Mouse (Mus musculus): ENCODE data around the gene Rhbdd1.

The Rhbdd1 gene

DNA sequence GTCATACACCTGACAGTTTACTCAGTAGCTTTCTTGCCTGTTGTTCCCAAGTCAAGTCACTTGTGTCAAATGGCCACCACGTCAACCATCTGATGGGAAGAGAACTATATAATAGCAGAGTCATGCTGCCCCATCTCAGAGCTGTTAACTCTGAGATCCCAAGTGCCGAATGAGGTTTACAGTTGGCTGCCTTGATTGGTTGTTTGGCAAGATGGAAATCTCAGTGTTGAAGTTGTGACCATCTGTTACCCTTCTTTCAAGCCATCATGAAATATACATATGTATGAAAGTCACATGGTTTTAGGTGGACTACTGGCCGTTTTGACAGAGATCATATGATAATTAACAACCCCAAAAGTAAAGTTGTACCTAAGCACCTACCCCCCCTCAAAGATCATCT, 121.0 kb downstream of the Rhbdd1 start:
- no peak for DNase-seq

DNA sequence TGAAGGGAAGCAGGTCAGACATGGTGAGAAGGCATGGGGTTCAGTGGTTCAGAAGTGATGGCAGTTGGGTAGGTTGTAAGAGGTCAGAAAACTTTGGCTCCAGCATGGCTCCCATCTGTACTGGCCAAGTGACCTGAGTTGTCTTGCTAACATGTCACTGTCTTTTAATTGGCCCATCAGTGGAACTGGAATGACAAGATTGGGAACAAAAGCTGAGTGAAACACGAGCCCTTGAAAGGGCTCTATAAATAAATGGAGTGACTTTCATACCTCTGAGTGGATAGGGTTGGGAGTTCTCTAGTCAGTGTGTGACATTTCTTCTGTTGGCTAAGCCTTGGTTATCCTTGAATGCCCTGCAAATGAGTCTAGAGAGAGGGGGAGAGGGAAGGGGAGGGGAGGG, 123.9 kb downstream of the Rhbdd1 start:
- no peak for DNase-seq

DNA sequence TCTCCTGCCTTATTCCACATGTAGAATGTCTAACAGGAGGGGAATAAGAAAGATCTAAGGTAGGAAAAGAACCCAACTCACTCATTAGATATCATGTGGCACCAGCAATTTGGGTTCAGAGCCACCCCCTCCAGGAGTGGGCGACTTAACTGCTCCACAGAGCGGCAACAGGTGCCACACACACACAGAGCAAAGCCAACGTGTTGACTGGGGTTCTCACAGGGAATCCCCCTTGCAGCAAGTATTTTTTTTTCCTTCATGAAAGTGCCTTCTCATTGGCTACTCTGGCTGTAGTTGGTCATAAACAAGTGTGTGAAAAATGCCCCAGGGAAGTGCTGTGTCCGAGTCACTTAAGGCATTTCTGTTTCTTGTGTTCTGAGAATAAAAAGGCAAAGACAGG, 127.3 kb downstream of the Rhbdd1 start:
- no peak for DNase-seq

DNA sequence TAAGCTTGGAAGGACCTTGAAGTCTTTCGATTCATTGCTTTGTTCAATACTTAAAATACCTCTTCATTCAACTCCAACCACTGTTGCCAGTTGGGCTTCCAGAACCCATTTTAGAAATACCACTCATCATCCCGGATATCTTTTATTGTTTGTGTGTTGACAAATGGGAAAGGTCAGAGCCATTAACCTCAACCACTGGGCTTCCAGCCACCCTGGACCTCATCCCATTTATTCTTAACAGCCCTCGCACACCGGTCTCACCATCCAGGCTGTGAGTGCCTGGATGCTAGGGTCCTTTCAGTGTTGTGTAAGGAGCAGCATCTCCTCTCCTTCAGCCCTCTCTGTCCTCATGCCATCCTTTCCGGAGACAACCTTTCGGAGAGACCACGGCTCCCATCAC, 129.8 kb downstream of the Rhbdd1 start:
- DNase-seq = no peak

DNA sequence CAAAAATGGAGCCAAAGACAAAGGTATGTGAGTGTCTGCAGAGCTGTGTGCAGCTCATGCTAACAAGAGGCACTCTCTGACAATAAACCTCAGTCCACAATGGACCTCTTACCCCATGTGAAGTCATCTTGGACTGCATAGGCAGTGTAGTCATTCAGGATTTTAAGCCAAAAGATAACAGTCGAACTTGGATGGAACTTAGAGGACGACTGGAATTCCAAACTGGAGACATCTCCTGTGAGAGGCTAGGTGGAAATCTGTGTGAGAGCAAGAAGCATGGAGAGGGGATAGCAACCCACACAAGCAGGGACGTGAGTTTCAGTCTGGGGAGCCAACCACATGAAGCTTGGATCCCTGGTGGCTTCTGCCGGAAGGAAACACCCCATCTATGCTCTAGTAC, 133.6 kb downstream of the Rhbdd1 start:
- DNase-seq = no peak

DNA sequence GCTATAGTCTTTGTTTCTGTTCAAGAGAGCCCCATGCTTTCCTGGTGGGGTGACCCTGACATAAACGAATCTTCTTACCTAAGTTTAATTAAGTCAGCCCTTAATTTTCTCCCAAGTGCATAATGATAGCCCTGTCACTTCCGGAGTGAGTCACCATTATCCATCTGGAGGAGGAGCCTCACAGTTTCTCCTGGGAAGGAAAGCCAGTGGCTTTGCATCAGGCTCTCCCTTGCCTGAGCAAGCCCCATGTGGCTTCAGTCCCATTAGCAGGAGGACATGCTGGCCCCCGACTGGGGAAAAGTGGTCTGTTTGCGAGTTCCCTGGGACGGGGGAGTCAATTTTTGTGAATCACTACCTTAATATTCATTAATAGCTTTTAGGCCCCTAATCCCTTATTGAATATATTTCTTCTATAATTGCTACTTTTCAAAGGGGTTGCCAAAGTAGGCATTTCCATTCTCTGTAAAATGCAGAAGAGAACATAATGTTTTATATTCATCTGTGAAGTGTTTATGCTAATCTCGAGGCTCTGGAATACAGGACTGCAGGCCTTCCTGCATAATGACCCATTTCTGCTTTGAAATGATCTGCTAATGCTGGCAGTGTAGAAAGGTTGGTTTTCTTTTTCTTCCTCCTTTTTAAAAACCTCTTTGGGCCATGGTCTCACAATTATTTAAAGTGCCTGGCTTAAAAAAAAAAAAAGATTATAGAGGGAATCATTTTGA, 135.8 kb downstream of the Rhbdd1 start:
- DNase-seq = no peak

DNA sequence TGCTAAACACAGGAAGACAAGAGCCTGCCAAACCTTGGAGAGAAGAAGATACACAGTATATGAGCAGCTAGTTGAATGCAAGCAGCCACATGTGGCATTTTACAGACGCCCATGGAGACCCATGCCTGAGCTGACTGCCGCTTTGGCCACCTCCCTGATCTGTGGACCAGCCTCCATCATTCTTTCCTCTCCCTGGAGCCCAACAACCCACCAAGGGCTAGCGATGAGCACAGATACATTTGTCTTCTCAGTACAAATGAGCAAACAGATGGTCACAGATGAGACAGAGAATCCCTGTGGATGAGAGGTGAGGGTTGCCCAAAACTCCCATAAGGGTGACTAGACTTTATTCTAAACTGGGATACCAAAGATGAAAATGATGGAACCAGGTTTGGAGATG, 137.8 kb downstream of the Rhbdd1 start:
- DNase-seq = peak; percentile 45

DNA sequence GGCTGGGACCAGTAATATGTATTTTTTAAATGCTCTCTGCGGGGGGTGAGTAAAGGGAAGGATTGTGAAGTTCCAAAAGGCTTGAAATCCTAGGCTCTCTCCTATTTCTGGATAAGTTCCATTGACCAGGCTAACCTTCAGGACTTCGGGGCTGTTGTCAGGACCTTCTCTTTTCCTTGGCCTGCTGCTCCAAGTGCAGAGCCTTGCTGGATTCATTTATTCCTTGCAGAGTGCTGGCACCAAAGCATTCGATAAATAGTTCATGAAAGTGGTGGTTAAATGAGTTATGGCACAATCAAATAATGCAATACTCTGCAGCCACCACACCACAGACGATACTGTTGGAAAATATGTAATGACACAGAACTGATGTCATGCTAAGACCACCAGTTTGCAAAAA, 143.1 kb downstream of the Rhbdd1 start:
- no peak for DNase-seq

DNA sequence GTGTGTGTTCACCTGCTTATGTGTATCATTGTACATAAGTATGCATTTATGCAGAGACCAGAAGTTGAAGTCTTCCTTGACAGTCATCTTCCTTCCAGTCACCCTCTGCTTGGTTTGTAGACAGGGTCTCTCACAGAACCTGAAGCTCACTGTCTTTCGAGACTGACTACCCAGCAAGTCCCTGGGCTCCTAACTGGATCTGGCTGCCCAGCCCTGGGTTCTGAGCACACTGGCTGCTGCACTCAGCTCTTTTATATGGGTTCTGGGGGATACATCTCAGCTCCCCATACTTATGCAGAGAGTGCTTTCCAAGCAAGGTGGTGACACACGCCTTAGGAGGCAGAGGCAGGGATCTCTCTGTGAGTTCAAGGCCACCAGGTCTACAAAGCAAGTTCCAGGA, 143.7 kb downstream of the Rhbdd1 start:
- DNase-seq = no peak

DNA sequence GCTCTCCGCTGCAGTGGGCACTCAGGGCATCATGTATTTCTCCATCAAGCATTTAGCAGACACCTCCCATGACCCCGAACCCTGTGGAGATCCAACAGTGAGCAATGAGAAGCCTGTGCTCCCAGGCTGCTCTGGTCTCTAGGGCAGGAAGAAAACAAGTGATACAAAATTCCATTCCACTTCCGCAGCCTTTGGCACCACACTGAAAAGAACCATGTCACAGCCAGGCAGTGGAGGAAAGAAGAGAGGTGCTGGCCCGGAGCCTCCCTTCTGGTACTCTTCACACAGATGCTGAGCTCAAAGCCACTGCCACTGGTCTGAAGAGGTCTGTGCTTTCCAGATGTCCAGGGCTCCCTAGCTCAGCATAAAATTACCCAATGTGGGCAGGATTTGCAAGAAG, 144.8 kb downstream of the Rhbdd1 start:
- DNase-seq = no peak

DNA sequence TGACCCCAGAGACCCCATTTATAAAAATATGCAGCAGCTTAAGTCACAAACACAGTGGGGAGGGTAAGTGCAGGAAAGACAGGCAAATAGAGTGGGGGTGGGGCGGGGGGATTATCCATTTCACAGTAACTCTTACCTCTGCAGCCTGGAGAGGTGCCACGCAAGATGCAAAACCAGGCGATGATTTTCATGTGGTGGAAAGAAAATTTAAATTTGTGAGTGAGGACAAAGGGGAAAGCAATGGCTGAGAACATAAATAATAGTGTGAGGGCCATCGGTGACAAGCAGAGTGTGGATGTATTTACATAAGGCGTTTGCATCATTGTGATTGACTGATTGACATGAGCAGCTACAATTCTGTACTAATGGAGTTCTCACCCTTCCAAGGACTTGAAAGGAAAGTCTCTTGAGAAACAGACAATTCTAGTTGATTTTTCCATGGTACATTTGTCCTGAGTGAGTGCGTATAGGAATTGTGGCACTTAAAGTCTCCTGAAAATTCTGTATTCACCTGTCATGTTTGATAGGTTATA, 149.1 kb downstream of the Rhbdd1 start:
- DNase-seq = no peak

DNA sequence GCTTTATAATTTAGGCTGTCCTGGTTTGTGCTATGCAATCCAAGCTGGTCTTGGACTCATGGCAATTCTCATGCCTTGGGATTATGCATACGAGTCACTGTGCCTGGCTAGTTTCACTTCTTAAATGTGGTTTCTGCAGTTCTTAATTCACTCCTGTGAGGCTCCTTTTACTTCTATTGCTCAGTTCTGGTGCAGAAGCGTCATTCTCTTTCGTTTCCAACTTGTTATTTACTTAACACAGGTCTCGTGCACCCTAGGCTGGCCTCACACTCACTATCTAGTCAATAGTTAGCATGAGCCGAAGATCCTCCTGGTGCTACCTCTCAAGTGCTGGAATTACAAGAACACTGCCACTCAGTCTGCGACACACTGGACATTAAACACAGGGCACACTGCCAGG, 152.6 kb downstream of the Rhbdd1 start:
- DNase-seq = no peak

DNA sequence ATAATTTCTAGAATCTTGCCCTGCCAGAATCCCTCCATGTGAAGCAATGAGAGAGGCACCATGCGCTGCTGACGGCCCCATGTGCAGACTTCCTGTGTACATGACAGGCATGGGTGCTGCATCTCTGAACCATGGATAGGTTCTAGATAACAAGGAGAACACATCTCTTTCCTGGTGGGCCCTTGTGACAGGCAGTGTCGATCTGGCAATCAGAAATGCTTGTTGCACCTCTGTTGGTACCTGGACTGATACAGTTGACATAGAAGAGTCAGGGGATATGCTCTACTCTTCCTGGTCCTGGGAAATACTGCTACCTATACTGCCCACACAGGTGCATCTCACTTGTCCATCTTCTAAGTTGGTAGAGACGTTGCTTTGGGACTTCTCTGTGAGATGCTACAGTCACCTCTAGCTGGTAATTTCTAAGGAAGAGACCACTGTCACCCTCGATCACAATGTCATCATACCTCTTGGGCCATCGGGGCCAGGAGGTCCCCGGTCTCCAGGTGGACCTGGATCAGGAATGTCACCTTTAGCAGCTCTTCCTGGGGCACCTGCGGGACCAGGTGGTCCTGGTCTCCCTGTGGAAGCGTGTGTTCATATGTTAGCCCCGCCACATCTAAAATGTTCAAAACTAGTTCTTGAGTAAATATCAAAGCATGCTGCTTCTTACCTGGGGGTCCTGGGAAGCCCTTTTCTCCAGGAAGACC, 154.4 kb downstream of the Rhbdd1 start:
- DNase-seq = no peak

DNA sequence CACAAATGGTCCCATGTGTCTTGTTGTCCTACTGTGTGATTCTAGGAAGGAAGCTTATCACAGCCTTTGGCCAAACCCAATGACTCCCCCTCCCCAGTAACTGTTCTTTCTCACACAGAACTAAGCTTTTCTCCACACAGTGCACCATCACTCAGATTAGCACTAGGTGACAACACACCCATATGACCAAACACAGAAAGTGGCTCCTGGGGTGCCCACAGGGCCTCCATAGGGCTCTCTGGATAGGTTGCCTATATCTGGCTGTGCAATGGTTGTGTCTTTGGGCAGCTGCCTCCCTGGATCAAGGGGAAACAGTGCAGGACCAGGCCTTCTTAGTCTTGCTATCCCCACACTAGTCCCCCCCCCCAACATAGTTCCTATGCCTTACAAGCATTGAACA, 157.2 kb downstream of the Rhbdd1 start:
- DNase-seq = no peak

DNA sequence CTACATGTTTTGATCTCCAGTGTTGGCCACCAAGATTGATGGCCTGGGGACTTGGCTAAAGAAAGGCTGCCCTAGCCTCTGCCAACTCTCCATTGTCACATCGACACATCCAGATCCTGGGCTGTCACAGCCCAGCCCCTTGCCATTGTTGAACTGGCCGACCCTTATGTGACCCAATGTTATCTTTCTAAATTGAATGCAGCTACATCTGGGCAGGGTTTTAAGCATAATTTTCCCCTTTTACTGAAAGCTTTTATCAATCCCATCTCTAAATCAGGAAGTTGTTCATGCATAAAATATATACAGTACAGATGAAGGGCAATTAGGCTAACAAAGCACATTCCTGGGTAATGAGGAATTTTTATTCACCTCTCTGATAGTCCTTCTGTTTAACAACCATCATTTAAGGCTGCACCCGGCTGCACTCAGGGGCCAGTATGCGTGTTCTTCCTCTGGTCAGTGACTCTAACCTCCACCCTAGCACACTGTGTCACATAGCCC, 158.3 kb downstream of the Rhbdd1 start:
- no peak for DNase-seq

DNA sequence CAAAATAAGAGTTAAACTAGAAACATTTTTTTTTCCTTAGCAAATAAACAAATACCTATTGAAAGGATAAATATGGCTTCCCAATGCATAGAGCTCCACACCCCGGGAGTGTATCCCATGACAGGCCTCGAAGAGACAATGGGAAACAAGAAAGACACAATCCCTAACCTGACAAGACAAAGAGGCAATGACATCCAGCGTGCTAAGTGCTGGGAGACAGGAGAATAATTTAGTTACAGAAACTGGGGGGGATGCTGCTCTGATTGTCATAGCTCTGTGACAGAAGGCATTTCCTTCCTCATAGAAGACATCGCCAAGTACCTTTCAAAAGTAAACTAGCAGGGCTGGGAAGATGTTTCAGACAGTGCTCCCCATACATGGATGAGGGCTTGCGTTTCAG, 159.0 kb downstream of the Rhbdd1 start:
- DNase-seq = no peak

DNA sequence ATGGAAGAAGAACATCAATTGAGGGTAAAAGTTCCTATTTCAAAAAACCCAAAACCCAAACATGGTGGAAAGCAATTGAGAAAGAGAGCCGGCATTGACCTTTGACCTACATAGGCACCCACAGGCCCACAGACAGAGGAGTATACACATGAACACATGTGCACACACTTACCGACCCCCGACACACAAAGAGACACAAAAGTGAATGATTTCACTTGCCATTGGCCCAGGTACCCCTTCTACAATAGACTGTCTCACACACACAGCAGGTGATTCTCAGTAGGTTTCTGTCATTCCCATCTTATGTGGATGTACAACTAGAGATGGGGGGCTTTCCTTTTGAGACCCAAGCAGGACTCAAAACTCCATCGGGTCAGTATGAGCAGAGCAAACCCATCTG, 159.6 kb downstream of the Rhbdd1 start:
- DNase-seq = no peak

DNA sequence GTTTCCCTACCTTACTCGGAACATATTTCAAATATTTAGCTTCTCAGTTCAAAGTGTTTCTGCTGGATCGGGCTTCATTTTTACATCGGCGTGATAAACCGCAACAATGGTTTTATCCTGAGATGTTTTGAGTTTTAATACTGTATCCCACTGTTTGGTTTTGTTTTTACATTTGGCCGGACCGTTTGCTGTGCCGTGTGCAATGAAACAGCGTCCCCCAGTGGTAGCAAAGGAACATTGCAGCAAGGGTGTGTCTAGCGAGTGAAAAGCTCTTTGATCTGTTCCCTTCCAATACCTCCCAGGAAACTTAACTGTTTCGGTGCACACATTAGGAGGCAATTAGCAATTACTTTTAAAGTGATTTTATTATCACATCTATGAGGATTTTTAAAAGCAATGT, 160.0 kb downstream of the Rhbdd1 start:
- no peak for DNase-seq

DNA sequence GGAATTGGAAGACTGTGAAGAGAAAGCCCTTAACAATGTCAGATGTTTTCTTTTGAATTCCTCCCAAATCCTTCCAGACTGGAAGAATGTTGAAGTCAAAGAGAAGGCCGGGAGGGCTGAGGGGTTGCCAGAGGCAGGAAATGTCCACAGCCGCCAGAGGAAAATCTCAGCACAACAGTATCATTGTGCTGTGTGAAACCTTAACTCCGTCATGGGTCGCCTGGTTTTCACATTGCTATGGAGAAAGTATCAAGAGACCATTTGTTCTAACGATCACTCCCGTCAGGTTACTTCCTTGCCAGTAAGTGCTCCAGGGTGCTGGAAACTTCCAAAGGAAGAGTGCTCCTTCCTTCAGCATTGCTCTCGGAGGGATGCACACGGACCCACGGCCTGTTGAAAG, 160.5 kb downstream of the Rhbdd1 start:
- DNase-seq = no peak

DNA sequence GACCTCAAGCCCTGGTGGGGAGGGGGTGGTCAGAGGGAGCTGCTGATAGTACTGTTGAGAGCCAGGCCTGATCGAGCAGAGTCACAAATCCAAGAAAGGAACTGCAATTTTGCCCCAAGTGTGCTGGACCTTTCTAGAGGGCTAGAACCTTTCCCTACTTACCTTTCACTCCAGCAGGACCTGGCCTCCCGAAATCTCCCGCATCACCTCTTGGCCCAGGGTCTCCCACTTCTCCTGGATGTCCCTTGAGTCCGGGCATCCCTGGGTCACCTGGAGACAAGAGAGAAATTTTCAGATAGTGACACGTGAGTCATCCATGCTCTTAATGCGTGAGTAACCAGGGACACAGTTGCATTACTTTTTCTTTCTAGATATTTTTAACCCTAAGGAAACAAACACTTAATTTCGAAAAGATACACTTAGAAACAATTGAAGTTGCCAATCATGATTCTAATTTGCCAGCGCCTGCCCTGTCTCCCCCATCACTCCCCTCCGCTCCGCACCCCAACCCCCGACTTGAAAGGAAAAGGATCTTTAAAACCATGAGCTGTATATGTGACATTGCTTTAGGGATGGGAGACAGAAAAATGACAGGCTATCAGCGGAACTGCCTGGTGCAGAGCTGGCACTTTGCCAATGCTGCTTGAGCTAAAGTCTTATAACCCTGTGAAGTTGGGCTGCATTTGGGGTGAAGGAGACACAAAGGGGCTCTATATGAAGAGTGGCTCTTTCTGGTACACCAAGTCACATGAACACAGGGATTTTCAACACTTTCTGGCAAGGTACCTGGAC, 163.6 kb downstream of the Rhbdd1 start:
- DNase-seq = no peak

DNA sequence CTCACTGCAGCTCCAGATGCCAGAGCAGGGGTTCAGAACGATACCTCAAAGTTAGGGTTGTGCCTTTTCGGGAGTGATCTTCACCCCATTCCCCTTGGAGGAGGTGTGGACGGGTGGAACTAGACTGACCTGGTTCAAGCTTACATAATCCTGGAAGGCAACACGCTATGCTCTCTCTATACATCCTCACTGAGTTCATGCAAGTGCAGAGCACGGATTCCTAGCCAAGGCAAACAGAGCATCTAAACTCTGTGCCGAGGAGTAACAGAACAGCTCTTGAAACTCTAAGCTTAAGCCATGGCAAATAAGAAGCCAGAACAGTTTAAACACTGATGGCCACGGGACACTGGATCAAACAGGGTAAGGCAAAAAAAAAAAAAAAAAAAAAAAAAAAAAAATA, 166.1 kb downstream of the Rhbdd1 start:
- DNase-seq = no peak

DNA sequence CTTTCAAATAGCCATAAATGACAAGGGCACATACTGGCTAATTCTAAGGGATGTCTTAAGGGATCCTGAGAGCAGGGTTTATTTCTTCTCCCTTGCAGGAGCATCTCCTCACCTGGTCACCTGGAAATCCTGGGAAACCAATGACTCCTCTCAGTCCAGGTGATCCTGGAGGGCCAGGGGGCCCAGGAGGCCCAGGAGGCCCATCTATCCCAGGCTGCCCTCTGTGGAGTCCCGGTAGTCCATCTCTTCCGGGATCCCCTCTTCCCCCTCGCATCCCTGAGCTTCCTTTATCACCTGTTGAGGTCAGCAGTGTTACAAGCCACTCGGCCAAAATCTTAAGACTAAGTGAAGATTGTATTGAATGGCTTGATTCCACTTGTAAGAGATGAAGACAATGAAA, 170.1 kb downstream of the Rhbdd1 start:
- no peak for DNase-seq

DNA sequence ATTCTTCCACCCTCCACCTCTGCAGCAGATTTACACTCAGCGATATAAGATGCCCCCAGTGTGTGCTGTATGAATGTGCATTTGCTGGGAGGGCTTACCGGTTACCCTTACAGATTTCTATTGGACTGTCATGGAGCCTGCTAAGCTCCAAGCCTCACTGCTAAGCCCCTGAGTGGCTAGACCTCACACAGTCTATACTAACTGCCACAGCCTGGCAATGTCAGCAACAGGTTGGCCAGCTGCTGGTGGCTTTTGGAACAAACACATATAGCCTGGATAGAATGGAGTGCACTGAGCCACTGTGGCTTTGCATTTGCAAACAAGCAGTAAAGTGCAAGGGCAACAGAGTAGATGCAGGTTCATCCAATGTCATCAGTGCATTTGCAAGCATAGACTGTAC, 175.7 kb downstream of the Rhbdd1 start:
- DNase-seq = no peak

All from cerebellum, adult 11 months (tissue).